Mouse (Mus musculus) stomach, postnatal 0 days (tissue): ENCODE measurements around the gene Hectd4. TPM values are rescaled to one million over a fixed set of nuclear protein-coding genes. Genes with fewer than 3 reads are reported as not detected.

Experiments used
- ATAC-seq: fragments of 200-750 bp; cut with Nextera tagmentation; 2 replicates; pipeline ENCODE4 v1.8.0; 2017; ENCODE audit not compliant: low FRiP score, low TSS enrichment
- DNase-seq: peaks from one replicate; pipeline ENCODE4 v3.0.0-alpha.2; 2016; ENCODE audit warnings: low spot score
- H3K27ac ChIP-seq: fragments of 300-500 bp; sonication (generic); replicated peaks from 2 replicates; pipeline ENCODE4 v1.5.1; 2014; ENCODE audit warnings: mild to moderate bottlenecking, control low read depth
- H3K27me3 ChIP-seq: fragments of 300-500 bp; sonication (generic); 2 replicates; pipeline ENCODE4 v1.6.1; 2014; ENCODE audit warnings: low read length; ENCODE audit not compliant: control insufficient read depth, insufficient read depth
- H3K36me3 ChIP-seq: fragments of 300-500 bp; sonication (generic); 2 replicates; pipeline ENCODE4 v1.6.1; 2014; ENCODE audit warnings: low read length, mixed read lengths; ENCODE audit not compliant: control insufficient read depth, insufficient read depth
- H3K4me1 ChIP-seq: fragments of 300-500 bp; sonication (generic); replicated peaks from 2 replicates; pipeline ENCODE4 v1.6.1; 2014; ENCODE audit warnings: antibody characterized with exemption; ENCODE audit not compliant: control insufficient read depth, insufficient read depth
- H3K4me2 ChIP-seq: fragments of 300-500 bp; sonication (generic); replicated peaks from 2 replicates; pipeline ENCODE4 v1.6.1; 2014; ENCODE audit warnings: low read depth, mild to moderate bottlenecking, control low read depth, moderate library complexity
- H3K4me3 ChIP-seq: fragments of 300-500 bp; sonication (generic); 2 replicates; pipeline ENCODE4 v1.5.1; 2014; ENCODE audit warnings: low read depth, low read length, control low read depth
- H3K9ac ChIP-seq: fragments of 300-500 bp; sonication (generic); 2 replicates; pipeline ENCODE4 v1.6.1; 2014; ENCODE audit warnings: mild to moderate bottlenecking, low read length, control low read depth, mixed read lengths
- H3K9me3 ChIP-seq: fragments of 300-500 bp; sonication (generic); 2 replicates; pipeline ENCODE4 v1.6.1; 2016; ENCODE audit warnings: low read length; ENCODE audit not compliant: control insufficient read depth
- CTCF ChIP-seq: IDR thresholded peaks from 2 replicates; pipeline ENCODE4 v1.5.1; 2016; ENCODE audit warnings: antibody characterized with exemption, low read depth, mild to moderate bottlenecking, moderate library complexity
- EP300 ChIP-seq: optimal IDR thresholded peaks from 2 replicates; pipeline ENCODE3; 2016; ENCODE audit warnings: antibody characterized with exemption
- WGBS: fragments of 180-500 bp; shearing (Covaris S2); extraction: QIAGEN DNeasy Blood & Tissue Kit; methylation state at CpG from one replicate; pipeline ENCODE4 v1.1.7; 2014; 5-methylcytosine and 5-hydroxymethylcytosine counted together
- polyA plus RNA-seq: library from polyadenylated mRNA; unstranded; fragments of >200 nt; fragmentation: Nextera tagmentation; extraction: Ambion mirVana; gene quantifications from 2 replicates; pipeline ENCODE4 v1.2.1, GENCODE M21; 2015

The Hectd4 gene
- polyA plus RNA-seq, 1 experiment from 2014 or later = 1.7 TPM

GRCm38 (mm10) chr5:121393402-121393801, 173.4 kb downstream of the Hectd4 start:
- ATAC-seq (peak; percentile 60), DNase-seq (peak; percentile 29)
- Histone ChIP-seq H3K27ac (peak overlapping the region; percentile 78), H3K9me3 (no peaks in the 10 kb centered on the region), H3K4me1 (peaks cover 3% of the 10 kb centered on the region; the same call in 1 of the 2 replicates), H3K27me3 (no peaks in the 10 kb centered on the region), H3K9ac (no peak overlapping the region), H3K36me3 (no peaks in the 10 kb centered on the region), H3K4me2 (no peak overlapping the region), H3K4me3 (no peak overlapping the region)
- TF ChIP-seq CTCF = no peak
- TF ChIP-seq EP300 = no peak
- 69% methylated on average over 3 of the region's 3 CpGs for WGBS

DNA sequence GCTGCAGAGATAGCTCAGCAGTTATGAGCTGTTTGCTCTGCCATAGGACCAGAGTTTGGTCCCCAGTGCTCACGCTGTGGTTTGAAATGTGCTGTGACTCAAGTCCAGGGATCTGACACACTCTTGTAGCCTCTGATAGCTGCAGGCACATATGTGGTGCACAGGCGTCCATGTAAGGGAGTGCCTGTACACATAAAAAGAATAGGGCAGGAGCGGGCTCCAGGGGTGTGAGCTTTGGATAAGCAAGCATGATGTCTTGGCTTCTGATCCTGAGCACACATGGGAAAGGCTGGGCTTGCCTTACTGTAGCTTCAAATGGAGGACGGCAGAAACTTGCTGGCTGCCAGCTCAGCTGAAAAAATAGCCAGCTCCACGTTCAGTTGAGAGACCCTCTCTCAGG, 175.6 kb downstream of the Hectd4 start:
- DNase-seq = peak; percentile 69
- ATAC-seq = peak; percentile 68
- no peak for TF ChIP-seq EP300
- no peak for TF ChIP-seq CTCF
- H3K9ac ChIP-seq = no peak overlapping the region; the same call in 1 of the 2 replicates
- no peaks in the 10 kb centered on the region for H3K27me3 ChIP-seq
- H3K4me1 ChIP-seq = peaks cover 8% of the 10 kb centered on the region; the same call in 1 of the 2 replicates
- 51% methylated on average over 5 of the region's 5 CpGs for WGBS
- H3K9me3 ChIP-seq = no peaks in the 10 kb centered on the region
- H3K4me2 ChIP-seq = no peak overlapping the region
- H3K36me3 ChIP-seq = no peaks in the 10 kb centered on the region
- H3K4me3 ChIP-seq = no peak overlapping the region
- H3K27ac ChIP-seq = peak overlapping the region; percentile 83

- 7% methylated on average over 53 of the region's 53 CpGs for WGBS
Measured at GRCm38 (mm10) chr5:121397187-121398145, 177.4 kb downstream of the Hectd4 start, which contains the start of gene Naa25. Gene Naa25 (plus strand): TSS chr5:121397936.

DNA sequence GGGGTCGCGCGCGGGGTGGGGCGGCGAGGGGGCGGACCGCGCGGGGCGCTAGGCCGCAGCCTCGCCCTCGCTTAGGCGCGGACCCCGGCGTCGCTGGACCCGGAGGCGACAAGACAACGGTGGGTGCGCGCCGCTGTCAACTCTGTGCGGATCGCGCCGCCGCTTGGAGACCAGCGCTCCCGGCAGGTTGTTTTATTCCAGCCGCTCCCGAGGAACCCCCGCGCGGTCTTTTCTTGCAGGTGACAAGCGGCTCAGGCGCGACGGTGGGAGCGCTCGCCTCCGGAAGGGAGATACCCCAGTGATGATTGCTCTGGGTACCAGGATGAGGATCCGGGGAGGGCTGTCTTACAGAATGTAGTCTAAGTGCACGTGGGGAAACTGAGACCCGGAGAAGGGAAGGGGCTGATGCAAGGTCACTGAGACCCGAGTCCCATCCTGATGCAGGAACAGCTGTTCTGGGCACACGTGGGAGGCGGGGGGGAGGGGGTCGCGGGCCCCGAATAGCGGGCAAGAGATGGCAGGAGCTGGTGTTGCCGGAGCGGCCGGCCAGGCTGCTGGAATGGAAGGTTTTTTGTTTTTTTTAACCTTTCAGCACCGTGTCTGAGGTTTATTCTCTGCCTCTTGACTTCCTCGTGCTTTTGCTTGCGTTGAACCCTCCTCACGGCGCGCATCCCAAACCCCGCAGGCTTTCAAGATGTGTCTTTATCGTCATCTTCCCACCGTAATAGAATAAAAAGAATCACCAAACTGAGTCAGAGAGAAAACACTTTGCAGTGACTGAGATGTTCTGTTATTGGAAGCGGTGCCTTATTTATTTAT, 178.3 kb downstream of the Hectd4 start:
- Histone ChIP-seq H3K4me3 (peak overlapping the region; percentile 91), H3K36me3 (0 out of 2 replicates have a peak, but pooled peaks cover 3% of the 10 kb centered on the region), H3K9me3 (no peaks in the 10 kb centered on the region), H3K27ac (peak overlapping the region; percentile 93), H3K4me2 (peak overlapping the region; percentile 98), H3K4me1 (peaks cover 8% of the 10 kb centered on the region; the same call in 1 of the 2 replicates), H3K27me3 (no peaks in the 10 kb centered on the region), H3K9ac (peak overlapping the region; percentile 87)
- ATAC-seq (peak; percentile 1; the same call in 1 of the 2 replicates), DNase-seq (no peak)
- TF ChIP-seq CTCF (no peak; the same call in 1 of the 2 replicates), EP300 (no peak)
- under 1% methylated on average over 67 of the region's 67 CpGs for WGBS

More at GRCm38 (mm10) chr5:121397187-121398145, 177.4 kb downstream of the Hectd4 start, which contains the start of gene Naa25:
- Histone ChIP-seq H3K27me3 (no peaks in the 10 kb centered on the region), H3K4me1 (peaks cover 8% of the 10 kb centered on the region; the same call in 1 of the 2 replicates), H3K36me3 (0 out of 2 replicates have a peak, but pooled peaks cover 3% of the 10 kb centered on the region), H3K9ac (peak within 1 kb of the TSS; percentile 87), H3K4me3 (peak within 1 kb of the TSS; percentile 91), H3K4me2 (peak within 1 kb of the TSS; percentile 98), H3K9me3 (no peaks in the 10 kb centered on the region), H3K27ac (peak within 1 kb of the TSS; percentile 93)
- ATAC-seq = peak; percentile 89
- peak; percentile 97 for TF ChIP-seq EP300
- no peak for TF ChIP-seq CTCF
- peak; percentile 96 for DNase-seq

- no peaks in the 10 kb centered on the region for H3K9me3 ChIP-seq
- ATAC-seq (no peak), DNase-seq (no peak)
- H3K36me3 ChIP-seq = 0 out of 2 replicates have a peak, but pooled peaks cover 3% of the 10 kb centered on the region
- 40% methylated on average over 9 of the region's 9 CpGs for WGBS
- H3K4me2 ChIP-seq = peak overlapping the region; percentile 98
- TF ChIP-seq CTCF (no peak), EP300 (no peak)
- H3K4me3 ChIP-seq = peak overlapping the region; percentile 91
- no peak overlapping the region for H3K27ac ChIP-seq
- H3K4me1 ChIP-seq = peaks cover 8% of the 10 kb centered on the region; the same call in 1 of the 2 replicates
- H3K27me3 ChIP-seq = no peaks in the 10 kb centered on the region
- peak overlapping the region; percentile 87; the same call in 1 of the 2 replicates for H3K9ac ChIP-seq
Measured at GRCm38 (mm10) chr5:121398965-121399462, 179.0 kb downstream of the Hectd4 start.
